Mouse (Mus musculus) forebrain, embryonic 11.5 days (tissue): ENCODE measurements around the gene Larp4b. TPM values are rescaled to one million over a fixed set of nuclear protein-coding genes. Genes with fewer than 3 reads are reported as not detected.

Source experiments
- ATAC-seq: fragments of 200-750 bp; cut with Nextera tagmentation; replicated peaks from 2 replicates; pipeline ENCODE4 v1.8.0; 2017; ENCODE audit warnings: moderate TSS enrichment; ENCODE audit not compliant: low FRiP score
- DNase-seq: peaks from one replicate; pipeline ENCODE4 v3.0.0-alpha.2; 2017; ENCODE audit warnings: low spot score
- H3K27ac ChIP-seq: fragments of 300-500 bp; sonication (generic); 2 replicates; pipeline ENCODE4 v1.5.1; 2014; ENCODE audit warnings: low read depth, low read length
- H3K27me3 ChIP-seq: fragments of 300-500 bp; sonication (generic); 2 replicates; pipeline ENCODE4 v1.6.1; 2014; ENCODE audit warnings: mild to moderate bottlenecking, low read length, mixed read lengths; ENCODE audit not compliant: control insufficient read depth, insufficient read depth
- H3K36me3 ChIP-seq: fragments of 300-500 bp; sonication (generic); 2 replicates; pipeline ENCODE4 v1.6.1; 2014; ENCODE audit warnings: mild to moderate bottlenecking, low read length, moderate library complexity, mixed read lengths; ENCODE audit not compliant: control insufficient read depth, insufficient read depth
- H3K4me1 ChIP-seq: fragments of 300-500 bp; sonication (generic); replicated peaks from 2 replicates; pipeline ENCODE4 v1.6.1; 2014; ENCODE audit warnings: low read length, mixed read lengths; ENCODE audit not compliant: control insufficient read depth, insufficient read depth
- H3K4me2 ChIP-seq: fragments of 300-500 bp; sonication (generic); 2 replicates; pipeline ENCODE4 v1.6.1; 2014; ENCODE audit warnings: low read depth, mild to moderate bottlenecking, low read length, moderate library complexity, mixed read lengths; ENCODE audit not compliant: severe bottlenecking
- H3K4me3 ChIP-seq: fragments of 300-500 bp; sonication (generic); 2 replicates; pipeline ENCODE4 v1.5.1; 2014; ENCODE audit warnings: low read depth, low read length
- H3K9ac ChIP-seq: fragments of 300-500 bp; sonication (generic); 2 replicates; pipeline ENCODE4 v1.6.1; 2014; ENCODE audit warnings: low read length
- H3K9me3 ChIP-seq: fragments of 300-500 bp; sonication (generic); 2 replicates; pipeline ENCODE4 v1.6.1; 2016; ENCODE audit warnings: low read length, mixed read lengths; ENCODE audit not compliant: control insufficient read depth
- WGBS: fragments of 180-500 bp; shearing (Covaris S2); extraction: QIAGEN DNeasy Blood & Tissue Kit; methylation state at CpG from one replicate; pipeline ENCODE4 v1.1.7; 2014; 5-methylcytosine and 5-hydroxymethylcytosine counted together
- polyA plus RNA-seq: library from polyadenylated mRNA; unstranded; fragments of >200 nt; fragmentation: Nextera tagmentation; extraction: Ambion mirVana; gene quantifications from 2 replicates; pipeline ENCODE4 v1.2.1, GENCODE M21; 2014

Gene Larp4b
- polyA plus RNA-seq, 1 experiment from 2014 or later: 46.2 TPM

GRCm38 (mm10) chr13:9106992-9107858, 13.5 kb downstream of the Larp4b start:
- no peak for ATAC-seq
- Histone ChIP-seq H3K27ac (no peak overlapping the region), H3K27me3 (no peaks in the 10 kb centered on the region), H3K9ac (no peak overlapping the region), H3K9me3 (no peaks in the 10 kb centered on the region), H3K36me3 (no peaks in the 10 kb centered on the region), H3K4me1 (no peaks in the 10 kb centered on the region), H3K4me2 (no peak overlapping the region), H3K4me3 (no peak overlapping the region)
- 83% methylated on average over 2 of the region's 2 CpGs for WGBS
- no peak for DNase-seq

GRCm38 (mm10) chr13:9113735-9114134, 20.1 kb downstream of the Larp4b start:
- 98% methylated on average over 3 of the region's 3 CpGs for WGBS

GRCm38 (mm10) chr13:9120835-9121542, 27.3 kb downstream of the Larp4b start:
- H3K9me3 ChIP-seq: no peaks in the 10 kb centered on the region
- DNase-seq (no peak), ATAC-seq (no peak)
- 88% methylated on average over 10 of the region's 10 CpGs for WGBS
- H3K27ac ChIP-seq: no peak overlapping the region
- no peak overlapping the region for H3K9ac ChIP-seq
- H3K27me3 ChIP-seq: no peaks in the 10 kb centered on the region
- no peak overlapping the region for H3K4me3 ChIP-seq
- no peak overlapping the region for H3K4me2 ChIP-seq
- H3K4me1 ChIP-seq: no peaks in the 10 kb centered on the region
- no peaks in the 10 kb centered on the region; the same call in 1 of the 2 replicates for H3K36me3 ChIP-seq

More at GRCm38 (mm10) chr13:9113735-9114134, 20.1 kb downstream of the Larp4b start:
- DNase-seq (no peak), ATAC-seq (no peak)
- H3K4me3 ChIP-seq: no peak overlapping the region
- no peak overlapping the region for H3K9ac ChIP-seq
- no peaks in the 10 kb centered on the region for H3K4me1 ChIP-seq
- no peaks in the 10 kb centered on the region for H3K9me3 ChIP-seq
- no peak overlapping the region for H3K4me2 ChIP-seq
- H3K27me3 ChIP-seq: no peaks in the 10 kb centered on the region
- no peaks in the 10 kb centered on the region for H3K36me3 ChIP-seq
- H3K27ac ChIP-seq: no peak overlapping the region

GRCm38 (mm10) chr13:9122045-9122444, 28.4 kb downstream of the Larp4b start:
- Histone ChIP-seq H3K36me3 (no peaks in the 10 kb centered on the region; the same call in 1 of the 2 replicates), H3K4me3 (no peak overlapping the region), H3K27ac (no peak overlapping the region), H3K4me2 (no peak overlapping the region), H3K9me3 (no peaks in the 10 kb centered on the region), H3K4me1 (no peaks in the 10 kb centered on the region), H3K27me3 (no peaks in the 10 kb centered on the region), H3K9ac (no peak overlapping the region)
- 91% methylated on average over 4 of the region's 4 CpGs for WGBS
- DNase-seq: no peak
- ATAC-seq: no peak

- Histone ChIP-seq H3K4me3 (no peak overlapping the region), H3K27me3 (no peaks in the 10 kb centered on the region), H3K4me1 (no peaks in the 10 kb centered on the region), H3K9me3 (no peaks in the 10 kb centered on the region), H3K36me3 (no peaks in the 10 kb centered on the region; the same call in 1 of the 2 replicates), H3K4me2 (no peak overlapping the region), H3K27ac (no peak overlapping the region), H3K9ac (no peak overlapping the region)
- ATAC-seq (no peak), DNase-seq (no peak)
- 91% methylated on average over 7 of the region's 7 CpGs for WGBS
Measured at GRCm38 (mm10) chr13:9125193-9125592, 31.5 kb downstream of the Larp4b start.

GRCm38 (mm10) chr13:9127715-9128114, 34.0 kb downstream of the Larp4b start:
- Histone ChIP-seq H3K4me3 (no peak overlapping the region), H3K9ac (no peak overlapping the region)

GRCm38 (mm10) chr13:9128707-9129314, 35.1 kb downstream of the Larp4b start:
- Histone ChIP-seq H3K4me1 (no peaks in the 10 kb centered on the region), H3K27ac (no peak overlapping the region), H3K9me3 (no peaks in the 10 kb centered on the region), H3K9ac (no peak overlapping the region), H3K36me3 (no peaks in the 10 kb centered on the region; the same call in 1 of the 2 replicates), H3K4me3 (no peak overlapping the region), H3K27me3 (no peaks in the 10 kb centered on the region), H3K4me2 (no peak overlapping the region)
- 96% methylated on average over 6 of the region's 6 CpGs for WGBS
- DNase-seq: no peak
- no peak for ATAC-seq

More at GRCm38 (mm10) chr13:9127715-9128114, 34.0 kb downstream of the Larp4b start:
- DNase-seq (no peak), ATAC-seq (no peak)
- 91% methylated on average over 4 of the region's 4 CpGs for whole genome bisulfite sequencing
- H3K36me3 ChIP-seq: no peaks in the 10 kb centered on the region; the same call in 1 of the 2 replicates
- H3K4me1 ChIP-seq: no peaks in the 10 kb centered on the region
- H3K27ac ChIP-seq: no peak overlapping the region
- H3K4me2 ChIP-seq: no peak overlapping the region
- H3K27me3 ChIP-seq: no peaks in the 10 kb centered on the region
- no peaks in the 10 kb centered on the region for H3K9me3 ChIP-seq

GRCm38 (mm10) chr13:9134421-9134820, 40.7 kb downstream of the Larp4b start:
- Histone ChIP-seq H3K36me3 (peaks cover 5% of the 10 kb centered on the region; the same call in 1 of the 2 replicates), H3K27ac (no peak overlapping the region), H3K4me3 (no peak overlapping the region), H3K4me2 (no peak overlapping the region), H3K27me3 (no peaks in the 10 kb centered on the region), H3K4me1 (no peaks in the 10 kb centered on the region), H3K9me3 (no peaks in the 10 kb centered on the region), H3K9ac (no peak overlapping the region)
- ATAC-seq: no peak
- WGBS: 86% methylated on average over 2 of the region's 2 CpGs
- no peak for DNase-seq
